Mouse (Mus musculus) adrenal gland, adult 10 weeks (tissue): ENCODE data around the gene Ppef1. TPM values are rescaled to one million over a fixed set of nuclear protein-coding genes. Genes with fewer than 3 reads are reported as not detected.

ENCODE experiments used
- polyA plus RNA-seq: library from polyadenylated mRNA; stranded (reverse); fragments of 350-450 nt; fragmentation: Illumina TruSeq; extraction: RNeasy Lipid Tissue Mini Kit (QIAGEN cat#74804); gene quantifications from one replicate; pipeline ENCODE4 v1.2.3, GENCODE M21; 2014; ENCODE audit warnings: low read depth, low replicate concordance

Gene Ppef1
- 0.23 TPM for polyA plus RNA-seq

GRCm38 (mm10) chrX:160735650-160736049 lies at the start of gene Ppef1:
TSS of gene Ppef1 (minus strand) at chrX:160735765.

GRCm38 (mm10) chrX:160767713-160768112 lies 32.1 kb upstream of the Ppef1 start, which contains the start of gene Rs1:
TSS of gene Rs1 (plus strand) at chrX:160768013.

Other genes starting within 250 kb of the Ppef1 start
- gene Phka2, start 233.6 kb downstream of the Ppef1 start, polyA plus RNA-seq = 22.2 TPM
- gene Rs1, start 32.2 kb upstream of the Ppef1 start, polyA plus RNA-seq = 0.12 TPM
- gene Gja6, start 171.3 kb upstream of the Ppef1 start, polyA plus RNA-seq = not detected